8 mouse cellular contexts compared by ENCODE assay signal in the genomic region with DNA sequence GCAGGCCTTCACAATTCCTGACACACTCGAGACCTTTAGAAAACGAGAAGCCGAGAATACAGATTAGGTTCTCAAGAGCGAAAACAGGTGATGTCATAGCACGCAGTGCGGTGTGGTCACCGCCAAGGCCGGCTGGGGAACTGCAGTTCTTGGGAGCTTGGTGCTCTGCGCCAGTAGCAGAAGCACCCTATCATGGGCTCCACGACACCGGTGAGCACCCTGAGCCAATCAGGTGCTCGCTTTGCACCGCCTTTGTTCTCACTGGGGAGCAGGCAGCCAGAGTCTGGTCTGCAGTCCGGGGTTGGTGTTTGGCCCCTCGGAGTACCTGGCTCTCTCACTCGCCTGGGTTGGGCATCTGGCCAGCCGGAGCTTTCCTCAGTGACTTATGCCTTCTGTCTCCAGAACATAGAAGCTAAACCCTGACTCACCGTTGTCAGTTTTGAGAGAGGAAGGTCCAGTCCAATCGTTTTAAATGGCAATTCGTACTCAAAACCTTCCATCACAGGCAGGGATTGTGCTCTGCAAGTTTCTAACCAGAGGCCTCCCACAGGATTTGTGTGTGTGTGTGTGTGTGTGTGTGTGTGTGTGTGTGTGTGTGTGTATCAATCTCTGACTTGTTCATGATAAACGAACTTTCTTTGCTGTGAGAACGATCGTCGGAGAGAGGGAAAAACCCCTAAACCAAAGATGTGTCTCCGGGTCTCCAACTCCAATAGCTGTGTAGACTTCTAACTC. TPM values are rescaled to one million over a fixed set of nuclear protein-coding genes. Genes with fewer than 3 reads are reported as not detected.
A peak's percentile ranks its signal among the peaks of the same experiment; 100 is the strongest.
DNase-seq lines count a peak whose midpoint lies in the region; ATAC-seq lines count a peak whose summit lies in the region.

Sesn3 (plus strand) TSS at position 82 of the 735 bp plus-strand sequence.

- no peaks in the 10 kb centered on the region for H3K36me3 ChIP-seq in hindbrain, embryonic 16.5 days (ENCODE audit: control insufficient read depth, insufficient read depth, low read length)

- DNase-seq in R1 (ENCODE audit: low read depth, low spot score): peak; percentile 91
- peak; percentile 88 to 89 for DNase-seq in cerebellum, postnatal 25 days
- peak; percentile 49 for DNase-seq in gastrocnemius, adult 18-20 months (ENCODE audit: low spot score)
- peak; percentile 67 for DNase-seq in left cerebral cortex, adult 11 months (ENCODE audit: low spot score)
- DNase-seq in lung, postnatal 36 days: peak; percentile 85
- peak; percentile 82 for DNase-seq in retina, embryonic 14.5 days (ENCODE audit: low spot score)
- peak; percentile 81 to 90 for DNase-seq in thymus, postnatal 36 days

- peaks cover 11% of the 10 kb centered on the region for H3K4me1 ChIP-seq in hindbrain, embryonic 16.5 days (ENCODE audit: control insufficient read depth, insufficient read depth, low read depth, low read length)

- peak within 1 kb of the TSS; percentile 69 for H3K4me2 ChIP-seq in hindbrain, embryonic 16.5 days (ENCODE audit: low read length)

- WGBS in hindbrain, embryonic 16.5 days: 2% methylated on average over 25 of the region's 25 CpGs

- H3K27me3 ChIP-seq in hindbrain, embryonic 16.5 days (replicated peaks; ENCODE audit: control insufficient read depth, insufficient read depth, low read length): no peaks in the 10 kb centered on the region

- peak; percentile 32 for ATAC-seq in hindbrain, embryonic 16.5 days

- peak within 1 kb of the TSS; percentile 99 for H3K4me3 ChIP-seq in hindbrain, embryonic 16.5 days (ENCODE audit: low read length)

- H3K9me3 ChIP-seq in hindbrain, embryonic 16.5 days (ENCODE audit: control insufficient read depth, low read length): no peaks in the 10 kb centered on the region

- peak within 1 kb of the TSS; percentile 85 for H3K27ac ChIP-seq in hindbrain, embryonic 16.5 days (ENCODE audit: low read depth, low read length)

- H3K9ac ChIP-seq in hindbrain, embryonic 16.5 days (ENCODE audit: low read depth, low read length): peak within 1 kb of the TSS; percentile 64

RNA-seq across cellular contexts. Expression of gene Sesn3, which starts in this region (rescaled TPM):
- 10 to 100 TPM; 14.8 to 18.7 TPM for total RNA-seq in gastrocnemius, adult 18-20 months (2021)
- 15.9 and 21.0 TPM in 2 replicates for polyA plus RNA-seq in hindbrain, embryonic 16.5 days (2015; fragmentation: Nextera tagmentation; extraction: Ambion mirVana)

Comparison
In these comparisons a context has a peak if more than half of its experiments do, and no peak if none do; other contexts are left out.
1. Peak in every context shown above with its lines: DNase-seq, ATAC-seq, H3K4me3 ChIP-seq and H3K27ac ChIP-seq.